Mouse (Mus musculus) intestine, postnatal 0 days (tissue): Measurements from ENCODE around the gene Otos. TPM values are rescaled to one million over a fixed set of nuclear protein-coding genes. Genes with fewer than 3 reads are reported as not detected.

ENCODE experiments used
- ATAC-seq: fragments of 200-750 bp; cut with Nextera tagmentation; 2 replicates; pipeline ENCODE4 v1.8.0; 2017; ENCODE audit warnings: mild to moderate bottlenecking, moderate TSS enrichment, moderate library complexity
- H3K27ac ChIP-seq: fragments of 300-500 bp; sonication (generic); 2 replicates; pipeline ENCODE4 v1.5.1; 2014; ENCODE audit warnings: mild to moderate bottlenecking, low read depth, low read length, moderate library complexity
- H3K27me3 ChIP-seq: fragments of 300-500 bp; sonication (generic); replicated peaks from 2 replicates; pipeline ENCODE4 v1.6.1; 2014; ENCODE audit warnings: low read length, mixed read lengths; ENCODE audit not compliant: control insufficient read depth, insufficient read depth
- H3K36me3 ChIP-seq: fragments of 300-500 bp; sonication (generic); 2 replicates; pipeline ENCODE4 v1.6.1; 2014; ENCODE audit warnings: mild to moderate bottlenecking, moderate library complexity; ENCODE audit not compliant: control insufficient read depth, insufficient read depth
- H3K4me1 ChIP-seq: fragments of 300-500 bp; sonication (generic); replicated peaks from 2 replicates; pipeline ENCODE4 v1.6.1; 2014; ENCODE audit warnings: antibody characterized with exemption, low read length, mixed read lengths; ENCODE audit not compliant: control insufficient read depth, insufficient read depth
- H3K4me2 ChIP-seq: fragments of 300-500 bp; sonication (generic); replicated peaks from 2 replicates; pipeline ENCODE4 v1.6.1; 2014; ENCODE audit warnings: low read depth, mild to moderate bottlenecking, moderate library complexity
- H3K4me3 ChIP-seq: fragments of 300-500 bp; sonication (generic); 2 replicates; pipeline ENCODE4 v1.5.1; 2014; ENCODE audit warnings: low read depth, low read length
- H3K9ac ChIP-seq: fragments of 300-500 bp; sonication (generic); 2 replicates; pipeline ENCODE4 v1.6.1; 2014; ENCODE audit warnings: mild to moderate bottlenecking, low read depth, low read length
- H3K9me3 ChIP-seq: fragments of 300-500 bp; sonication (generic); 2 replicates; pipeline ENCODE4 v1.6.1; 2016; ENCODE audit warnings: mixed run types; ENCODE audit not compliant: control insufficient read depth
- CTCF ChIP-seq: sonication (generic); IDR thresholded peaks from 2 replicates; pipeline ENCODE4 v1.5.1; 2016; ENCODE audit warnings: low read depth, mild to moderate bottlenecking, control low read depth, antibody characterized with exemption, moderate library complexity
- WGBS: fragments of 180-500 bp; shearing (Covaris S2); extraction: QIAGEN DNeasy Blood & Tissue Kit; methylation state at CpG from one replicate; pipeline ENCODE4 v1.1.7; 2014; 5-methylcytosine and 5-hydroxymethylcytosine counted together
- polyA plus RNA-seq: library from polyadenylated mRNA; unstranded; fragments of >200 nt; fragmentation: Nextera tagmentation; extraction: Ambion mirVana; gene quantifications from 2 replicates; pipeline ENCODE4 v1.2.1, GENCODE M21; 2015

Gene Otos
- polyA plus RNA-seq, 1 experiment from 2014 or later: not detected

GRCm38 (mm10) chr1:92636015-92636414 lies 12.6 kb downstream of the Otos start:
- no peak overlapping the region for H3K4me2 ChIP-seq
- no peaks in the 10 kb centered on the region for H3K27me3 ChIP-seq
- H3K4me3 ChIP-seq: no peak overlapping the region
- no peak overlapping the region for H3K27ac ChIP-seq
- no peak overlapping the region for H3K9ac ChIP-seq
- H3K4me1 ChIP-seq: no peaks in the 10 kb centered on the region
- TF ChIP-seq CTCF: no peak
- WGBS: 91% methylated on average over 8 of the region's 8 CpGs
- ATAC-seq: no peak
- H3K9me3 ChIP-seq: no peaks in the 10 kb centered on the region
- H3K36me3 ChIP-seq: peaks cover 29% of the 10 kb centered on the region

GRCm38 (mm10) chr1:92634976-92635599 lies 13.6 kb downstream of the Otos start:
- 84% methylated on average over 4 of the region's 4 CpGs for WGBS
- H3K9me3 ChIP-seq: no peaks in the 10 kb centered on the region
- no peak for ATAC-seq

GRCm38 (mm10) chr1:92634569-92634968 lies 14.1 kb downstream of the Otos start:
- Histone ChIP-seq H3K9ac (no peak overlapping the region), H3K9me3 (no peaks in the 10 kb centered on the region), H3K27ac (no peak overlapping the region), H3K4me3 (no peak overlapping the region), H3K27me3 (no peaks in the 10 kb centered on the region), H3K4me1 (no peaks in the 10 kb centered on the region), H3K4me2 (no peak overlapping the region), H3K36me3 (peaks cover 29% of the 10 kb centered on the region)
- WGBS: 58% methylated on average over 1 of the region's 1 CpGs
- TF ChIP-seq CTCF: no peak
- ATAC-seq: no peak

More at GRCm38 (mm10) chr1:92634976-92635599, 13.6 kb downstream of the Otos start:
- H3K4me1 ChIP-seq: no peaks in the 10 kb centered on the region
- no peak overlapping the region for H3K9ac ChIP-seq
- no peak overlapping the region for H3K27ac ChIP-seq
- H3K4me2 ChIP-seq: no peak overlapping the region
- no peak overlapping the region for H3K4me3 ChIP-seq
- H3K36me3 ChIP-seq: peaks cover 29% of the 10 kb centered on the region
- no peak for TF ChIP-seq CTCF
- no peaks in the 10 kb centered on the region for H3K27me3 ChIP-seq

DNA sequence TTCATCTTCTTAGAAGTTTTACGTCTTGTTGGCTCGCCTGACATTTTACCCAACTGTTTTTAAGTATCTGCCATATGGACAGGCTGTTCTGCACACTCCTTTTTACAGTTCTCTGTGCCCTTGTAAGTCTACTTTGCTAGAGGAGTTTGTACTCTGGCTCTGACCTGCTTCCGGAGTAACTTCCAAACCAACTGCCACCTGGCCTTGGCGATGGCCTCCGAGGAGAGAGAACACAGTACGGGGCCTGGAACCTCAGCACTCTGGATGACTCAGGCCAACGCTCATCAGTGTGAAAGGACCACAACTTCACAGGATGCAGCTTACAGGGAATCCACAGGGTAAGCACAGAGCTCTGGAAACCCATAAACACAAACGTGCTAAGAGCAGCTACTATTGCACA lies 14.9 kb downstream of the Otos start:
- Histone ChIP-seq H3K27me3 (no peaks in the 10 kb centered on the region), H3K4me2 (no peak overlapping the region), H3K36me3 (peaks cover 29% of the 10 kb centered on the region), H3K9ac (no peak overlapping the region), H3K9me3 (no peaks in the 10 kb centered on the region), H3K27ac (no peak overlapping the region), H3K4me3 (no peak overlapping the region), H3K4me1 (no peaks in the 10 kb centered on the region)
- TF ChIP-seq CTCF: no peak
- ATAC-seq: no peak
- WGBS: 82% methylated on average over 8 of the region's 8 CpGs

GRCm38 (mm10) chr1:92632948-92633347 lies 15.7 kb downstream of the Otos start:
- Histone ChIP-seq H3K36me3 (peaks cover 21% of the 10 kb centered on the region), H3K4me3 (no peak overlapping the region), H3K9me3 (no peaks in the 10 kb centered on the region), H3K4me1 (no peaks in the 10 kb centered on the region), H3K9ac (no peak overlapping the region), H3K27ac (no peak overlapping the region), H3K4me2 (no peak overlapping the region), H3K27me3 (no peaks in the 10 kb centered on the region; the same call in 1 of the 2 replicates)
- no peak for ATAC-seq
- 64% methylated on average over 6 of the region's 6 CpGs for WGBS
- TF ChIP-seq CTCF: peak; percentile 11; the same call in 1 of the 2 replicates

DNA sequence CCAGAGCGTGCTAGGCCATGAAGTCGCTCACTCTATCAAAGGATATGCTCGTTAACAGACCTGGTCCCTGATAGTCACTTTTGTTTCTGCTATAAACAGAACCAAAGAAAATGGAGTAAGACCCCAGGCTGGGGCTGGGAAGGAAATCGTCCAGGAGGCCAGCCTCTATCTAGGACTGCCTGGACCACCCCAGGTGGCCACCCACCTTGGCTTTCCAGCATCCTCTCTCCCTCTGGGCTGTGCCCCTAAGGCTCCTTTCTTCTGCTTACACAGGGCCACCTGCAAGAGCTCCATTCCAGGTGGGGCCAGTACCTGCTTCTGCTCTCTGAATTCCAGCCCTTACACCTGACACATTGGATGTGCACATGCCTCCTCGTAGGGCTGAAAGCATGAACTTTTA lies 16.4 kb downstream of the Otos start:
- no peaks in the 10 kb centered on the region for H3K9me3 ChIP-seq
- ATAC-seq: no peak
- 82% methylated on average over 5 of the region's 5 CpGs for WGBS
- H3K9ac ChIP-seq: no peak overlapping the region
- H3K27ac ChIP-seq: no peak overlapping the region
- H3K4me2 ChIP-seq: no peak overlapping the region
- no peaks in the 10 kb centered on the region for H3K4me1 ChIP-seq
- TF ChIP-seq CTCF: no peak
- no peak overlapping the region for H3K4me3 ChIP-seq
- peaks cover 14% of the 10 kb centered on the region for H3K36me3 ChIP-seq
- no peaks in the 10 kb centered on the region; the same call in 1 of the 2 replicates for H3K27me3 ChIP-seq
